Mouse (Mus musculus): ENCODE measurements at regions not wholly inside any gene's neighbourhood (a gene's known extent, or its start where the extent isn't known, plus 50 kb on each side); places are given as distances from the start of the nearest gene placed in this dataset.

DNA sequence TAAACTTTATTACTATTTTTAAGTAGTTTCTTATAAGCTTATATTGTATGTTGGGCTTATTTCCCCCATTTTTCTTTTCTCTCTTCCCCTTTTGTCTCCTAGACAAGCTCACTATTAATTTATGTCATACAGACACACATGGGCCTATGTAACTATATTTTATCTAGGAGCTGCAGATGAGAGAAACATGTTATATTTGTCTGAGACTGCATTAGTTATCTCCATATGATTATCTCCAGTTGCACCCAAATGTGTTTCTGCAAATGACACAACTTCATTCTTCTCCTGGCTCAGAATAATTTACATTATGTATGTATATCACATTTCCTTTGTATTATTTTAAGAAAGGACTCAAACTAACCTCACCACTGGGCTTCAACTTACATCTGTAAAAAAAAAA lies 501.3 kb downstream of the Olfm4 start:
- DNase-seq = no peak

DNA sequence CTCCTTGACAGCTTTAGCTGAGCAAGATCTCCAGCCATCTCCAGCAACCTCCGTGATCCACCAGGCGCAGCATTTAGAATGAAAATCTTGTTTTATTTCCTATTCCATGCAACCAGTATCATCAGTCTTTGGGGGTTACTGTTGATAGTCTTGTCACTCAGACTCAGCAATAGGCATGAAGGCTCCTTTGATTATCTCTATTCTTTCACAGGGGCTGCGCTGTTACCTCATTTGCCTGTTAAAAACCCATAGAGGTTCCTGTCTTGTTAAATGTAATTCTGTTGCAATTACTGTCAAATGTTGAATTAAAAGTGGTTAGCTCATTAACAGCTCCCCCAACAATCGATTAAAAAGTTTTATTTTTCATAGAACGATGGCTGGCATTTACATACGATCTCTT lies 502.7 kb downstream of the Olfm4 start:
- DNase-seq = no peak

DNA sequence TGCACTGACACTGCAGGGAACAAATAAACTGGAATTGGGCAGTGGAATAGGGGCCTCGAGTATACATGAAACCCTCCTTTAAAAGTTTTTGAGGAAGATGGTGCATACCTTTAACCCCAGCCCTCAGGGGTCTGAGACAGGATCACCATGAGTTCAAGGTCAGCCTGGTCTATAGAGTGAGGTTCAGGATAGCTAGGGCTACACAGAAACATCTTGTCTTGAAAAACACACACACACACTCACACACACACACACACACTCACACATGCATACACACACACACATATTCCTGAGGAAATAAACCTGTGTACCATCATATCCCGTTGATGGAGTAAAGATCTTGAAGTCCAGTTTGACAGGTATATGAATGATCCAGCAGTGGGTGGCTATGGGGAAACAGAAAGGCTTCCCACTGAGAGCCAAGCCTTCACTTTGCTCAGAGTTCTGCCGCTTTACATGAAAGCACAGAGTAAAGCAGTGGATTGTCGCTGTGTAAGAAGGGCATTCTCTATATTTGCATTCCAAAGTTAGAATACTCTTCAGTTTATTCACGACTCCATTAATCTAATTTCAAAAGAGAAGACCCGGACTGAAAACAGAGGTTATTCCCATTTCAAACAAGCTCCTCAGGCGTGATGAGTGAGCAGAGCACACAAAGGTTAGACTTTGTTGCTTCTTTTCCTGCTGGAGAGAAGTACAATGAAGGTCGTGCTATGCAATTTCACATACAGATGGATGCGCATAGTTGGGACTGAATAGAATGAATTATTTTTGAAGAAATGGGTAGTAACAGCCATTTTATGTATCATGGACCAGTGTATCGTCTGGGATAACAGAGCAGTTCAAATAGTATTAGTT lies 508.4 kb downstream of the Olfm4 start:
- DNase-seq = no peak

DNA sequence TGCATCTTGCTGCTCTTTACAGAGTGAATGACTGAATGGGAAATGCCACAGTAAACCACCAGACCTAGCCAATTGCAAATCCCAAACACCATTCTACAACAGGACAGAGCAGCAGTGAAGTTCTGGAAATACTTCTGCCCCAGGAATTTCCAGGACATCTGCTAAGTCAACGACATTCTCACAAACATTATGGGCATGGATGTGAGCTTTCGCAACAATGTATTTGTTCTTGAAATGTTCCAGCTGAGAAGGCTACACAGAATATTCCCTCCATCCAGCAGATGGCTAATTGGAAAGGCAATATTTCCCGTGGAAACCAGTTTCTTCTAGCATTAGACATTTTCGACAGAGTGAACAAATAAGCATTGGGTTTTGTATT lies 509.0 kb downstream of the Olfm4 start:
- DNase-seq = no peak

DNA sequence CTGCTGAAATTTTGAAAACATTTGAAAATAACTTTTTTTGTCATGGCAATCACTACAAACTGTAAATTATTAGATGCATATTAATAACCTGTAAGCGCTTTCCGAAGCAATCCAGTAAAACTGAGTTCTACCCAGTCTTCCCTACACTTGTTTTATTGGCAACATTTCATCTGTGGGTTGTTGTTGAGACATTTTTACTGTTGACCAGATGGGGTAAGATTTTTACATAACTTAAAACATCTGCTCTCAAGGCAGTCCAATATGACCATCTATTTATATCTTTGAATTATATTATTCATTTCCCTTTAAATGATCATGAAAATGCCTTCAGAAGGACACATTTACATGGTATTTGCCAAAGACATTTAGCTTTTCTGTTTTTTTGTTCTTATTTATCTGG lies 520.5 kb downstream of the Olfm4 start:
- no peak for DNase-seq

DNA sequence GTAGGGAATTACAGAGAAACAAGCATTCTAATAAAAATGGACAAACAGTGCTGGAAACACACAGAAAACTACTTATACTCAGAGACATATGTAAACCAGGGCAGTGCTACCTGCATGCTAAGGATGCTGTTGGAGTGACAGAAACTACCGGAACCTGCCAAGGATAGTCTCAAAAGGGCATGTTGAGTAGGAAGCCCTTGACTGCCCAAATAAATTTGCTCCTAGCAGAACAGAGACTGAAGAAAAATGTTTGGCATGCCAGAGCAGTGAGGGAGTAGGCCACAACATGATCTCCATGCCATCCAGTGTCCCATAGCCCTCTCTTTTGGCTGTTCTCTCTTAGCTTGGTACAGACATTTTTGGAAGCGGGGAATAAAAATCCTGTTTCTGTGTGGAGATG lies 532.7 kb downstream of the Olfm4 start:
- DNase-seq = no peak

DNA sequence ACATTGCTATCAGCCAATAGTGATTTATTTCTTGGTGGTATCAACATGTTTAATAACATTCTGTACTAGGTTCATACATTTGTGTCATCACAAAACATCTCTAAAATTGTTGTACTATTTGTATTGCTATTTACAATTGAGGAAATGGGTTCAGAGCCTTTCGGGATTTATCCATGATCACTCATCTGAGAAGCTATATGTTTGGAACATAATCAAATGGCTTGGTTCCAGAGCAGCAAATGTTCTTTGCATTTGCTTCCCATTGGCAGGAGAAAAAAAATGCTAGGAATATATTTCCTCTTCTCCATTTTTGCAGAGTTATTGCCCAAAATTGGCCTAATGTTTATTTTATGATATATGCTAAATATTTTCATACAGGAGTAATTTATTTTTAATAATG lies 537.3 kb downstream of the Olfm4 start:
- DNase-seq = no peak

DNA sequence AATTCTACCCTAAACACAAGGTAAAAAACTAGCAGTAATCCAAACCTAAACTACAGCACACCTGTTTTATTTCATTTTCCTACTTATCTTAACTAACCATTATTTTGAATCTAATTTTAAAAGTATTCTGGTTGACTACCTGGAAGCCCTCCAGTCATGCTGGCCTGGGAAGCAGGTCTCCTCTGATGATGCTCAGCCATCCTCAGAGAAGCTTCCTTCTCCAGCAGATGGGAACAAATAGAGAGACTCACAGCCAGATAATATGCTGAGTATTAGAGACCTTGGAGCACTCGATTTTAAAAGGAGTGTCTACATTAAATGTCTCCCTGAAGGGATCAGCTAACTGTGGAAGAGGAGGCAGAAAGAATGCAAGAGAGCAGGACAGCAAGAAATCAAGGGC lies 537.8 kb downstream of the Olfm4 start:
- DNase-seq = no peak

DNA sequence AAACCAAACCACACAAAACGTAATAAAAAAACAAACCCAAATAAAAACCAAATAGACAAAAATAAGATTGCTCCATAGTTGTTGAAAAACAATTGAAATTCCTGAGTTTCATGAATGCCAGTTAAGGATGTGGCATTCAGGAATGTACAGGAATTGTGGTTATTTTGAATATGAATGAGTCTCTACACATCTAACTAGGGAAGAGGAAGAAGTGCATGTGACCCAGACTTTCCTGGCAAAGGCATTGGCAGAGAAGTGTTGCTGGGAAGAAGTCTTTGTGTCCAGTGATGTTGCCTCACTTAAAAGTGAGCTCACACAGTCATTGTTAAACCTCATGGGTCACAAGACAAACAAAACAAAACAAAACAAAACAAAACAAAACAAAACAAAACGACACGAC lies 538.7 kb downstream of the Olfm4 start:
- DNase-seq = no peak

DNA sequence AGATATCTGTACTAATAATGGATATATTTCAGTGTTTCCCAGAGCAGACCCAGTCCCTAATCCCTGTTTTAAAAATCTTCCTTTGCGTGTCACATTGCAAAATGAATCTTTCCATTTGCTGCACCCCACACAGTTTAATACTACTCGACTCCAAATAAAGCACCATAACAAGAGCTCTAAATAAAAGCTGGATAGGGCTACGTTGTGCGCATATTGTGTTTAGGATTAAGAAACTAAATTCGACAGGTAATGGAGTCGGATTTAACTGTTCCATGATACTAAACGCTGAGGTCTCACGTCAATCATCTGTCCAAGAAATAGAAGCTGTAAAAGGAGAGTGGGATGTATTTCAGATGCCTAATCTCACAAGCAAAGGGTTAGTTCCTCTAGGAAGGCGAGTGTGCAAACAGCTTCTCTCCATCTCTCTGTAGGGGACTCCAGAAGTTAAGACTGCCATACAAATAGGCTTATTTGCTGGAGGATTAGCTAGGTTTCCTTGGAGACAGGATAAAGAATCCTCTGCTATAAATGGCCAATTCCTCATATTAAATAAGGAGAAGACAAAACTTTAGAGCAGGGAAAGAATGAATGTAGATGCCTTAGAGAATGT lies 544.6 kb downstream of the Olfm4 start:
- no peak for DNase-seq

DNA sequence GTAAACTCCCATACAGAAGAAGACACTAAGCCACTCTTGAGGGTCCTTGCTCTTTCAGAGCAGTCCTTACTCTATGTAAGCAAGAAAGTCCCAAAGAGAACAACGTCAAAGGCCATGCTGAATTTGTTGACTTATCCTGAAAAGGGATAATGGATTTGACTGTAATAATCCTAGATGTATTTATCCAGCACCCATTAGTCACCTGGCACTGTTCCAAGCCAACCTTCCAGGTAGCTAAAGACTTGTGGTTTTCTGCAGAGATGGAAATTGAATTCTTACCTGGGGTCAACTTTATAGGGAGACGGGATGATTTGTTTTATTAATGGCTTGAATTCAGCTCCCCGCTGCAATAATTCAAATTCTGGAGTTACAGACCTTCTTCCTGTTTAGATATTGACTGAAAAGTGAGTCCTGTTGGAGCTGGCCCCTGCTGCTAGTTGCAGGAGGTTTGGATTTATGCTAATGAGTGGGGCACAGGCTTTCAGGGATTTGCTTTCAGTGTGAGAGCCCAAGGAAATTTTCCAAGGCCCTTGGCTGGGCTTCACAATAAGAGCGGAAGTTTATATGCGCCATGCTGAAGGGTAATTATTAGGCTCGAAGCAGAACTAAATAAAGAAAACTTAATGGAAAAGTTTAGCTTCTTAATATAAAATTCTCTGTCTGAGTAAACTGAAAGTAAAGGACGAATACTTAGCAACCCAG lies 552.3 kb downstream of the Olfm4 start:
- DNase-seq = no peak

DNA sequence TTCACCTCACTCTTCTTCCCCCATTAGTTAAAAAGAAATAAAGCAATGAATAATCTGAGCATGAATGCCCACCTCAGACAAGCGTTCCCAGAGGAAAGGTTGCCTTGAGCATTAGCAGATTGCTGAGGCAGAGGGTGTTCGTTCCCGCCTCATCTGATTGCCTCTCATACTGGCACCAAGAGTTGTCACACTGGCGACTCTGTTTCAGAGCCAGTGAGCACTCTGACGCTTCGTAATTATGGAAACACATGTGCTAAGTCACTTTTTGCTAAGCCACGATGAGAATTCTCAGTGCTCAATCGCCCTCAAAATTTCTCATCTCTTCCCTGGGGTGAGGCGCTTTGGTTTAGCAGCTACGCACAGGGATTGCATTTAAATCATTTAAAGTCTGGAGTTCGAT lies 576.1 kb downstream of the Olfm4 start:
- no peak for DNase-seq
